ENCODE assay signal across 17 mouse cellular contexts in genomic region chr4:148169586-148169985, GRCm38 (mm10). TPM values are rescaled to one million over a fixed set of nuclear protein-coding genes. Genes with fewer than 3 reads are reported as not detected.
DNase-seq lines count a peak whose midpoint lies in the region; ATAC-seq and TF ChIP-seq lines count a peak whose summit lies in the region.
"Had no signal": no experiment of that assay in that cellular context is flagged by ENCODE, and none has a peak within 500 bp of the region (broad histone marks: within the 10 kb centered on the region; RNA-seq: fewer than 3 reads in every experiment).

No protein-coding gene starts in this region.

- H3K27ac ChIP-seq in kidney, embryonic 15.5 days = no peak overlapping the region
- H3K27ac ChIP-seq in limb, embryonic 10.5 days = no peak overlapping the region
- H3K27ac ChIP-seq: kidney, postnatal 0 days; macrophage had no signal

- H3K4me2 ChIP-seq in kidney, embryonic 15.5 days = 0 out of 2 replicates have a peak overlapping the region, but pooled peaks have one; percentile 3

- 25% methylated on average over 15 of the region's 15 CpGs for WGBS in kidney, embryonic 15.5 days
- 26% methylated on average over 15 of the region's 15 CpGs for WGBS in limb, embryonic 10.5 days

- no peaks in the 10 kb centered on the region for H3K9me3 ChIP-seq in kidney, embryonic 15.5 days (replicated peaks)
- no peaks in the 10 kb centered on the region for H3K9me3 ChIP-seq in E14TG2a.4 (ENCODE audit: low read length)
- H3K9me3 ChIP-seq in limb, embryonic 10.5 days (replicated peaks) = no peaks in the 10 kb centered on the region
- H3K9me3 ChIP-seq: G1E had no signal

- H3K9ac ChIP-seq in kidney, embryonic 15.5 days = no peak overlapping the region
- H3K9ac ChIP-seq: forebrain, postnatal 0 days had no signal

- H3K4me3 ChIP-seq in kidney, embryonic 15.5 days (replicated peaks) = no peak overlapping the region
- H3K4me3 ChIP-seq in E14TG2a.4 (replicated peaks; ENCODE audit: low read length) = peak overlapping the region; percentile 73
- peak overlapping the region; percentile 19; the same call in 1 of the 2 replicates for H3K4me3 ChIP-seq in limb, embryonic 10.5 days

- TF ChIP-seq CTCF in E14TG2a.4 (conservative IDR thresholded peaks at IDR 0.05; ENCODE audit: low read length) = no peak

- H3K36me3 ChIP-seq in kidney, embryonic 15.5 days = no peaks in the 10 kb centered on the region
- no peaks in the 10 kb centered on the region for H3K36me3 ChIP-seq in E14TG2a.4 (ENCODE audit: insufficient read depth, low read length)
- no peaks in the 10 kb centered on the region for H3K36me3 ChIP-seq in limb, embryonic 10.5 days
- H3K36me3 ChIP-seq: G1E had no signal

- H3K4me1 ChIP-seq in kidney, embryonic 15.5 days = peaks cover 27% of the 10 kb centered on the region
- H3K4me1 ChIP-seq in E14TG2a.4 (replicated peaks; ENCODE audit: low read depth, low read length) = peaks cover 59% of the 10 kb centered on the region
- peaks cover 31% of the 10 kb centered on the region for H3K4me1 ChIP-seq in limb, embryonic 10.5 days

- DNase-seq in cerebellum, adult 9-10 months = peak; percentile 21
- DNase-seq in cerebellum, adult 8-10 months = no peak
- no peak for DNase-seq in kidney, postnatal 36 days
- no peak for DNase-seq in limb, embryonic 10.5 days (ENCODE audit: low spot score)
- DNase-seq in layer of hippocampus, adult 8-10 months (ENCODE audit: low spot score in 2 of 2) = no peak
- no peak for DNase-seq in left cerebral cortex, postnatal 4 days
- DNase-seq: adrenal gland, postnatal 25 days; cerebellum, postnatal 36 days; forebrain, postnatal 0 days; gastrocnemius, postnatal 14 days; heart, postnatal 10 days; lung, adult 18-20 months had no signal

- intact Hi-C loops in left cerebral cortex, postnatal 4 days (cut with DNase I) = no loop called here

- peaks cover 92% of the 10 kb centered on the region for H3K27me3 ChIP-seq in kidney, embryonic 15.5 days
- peaks cover 50% of the 10 kb centered on the region for H3K27me3 ChIP-seq in E14TG2a.4 (ENCODE audit: insufficient read depth, low read length)
- peaks cover 97% of the 10 kb centered on the region for H3K27me3 ChIP-seq in limb, embryonic 10.5 days (ENCODE audit: low read depth, poor library complexity, severe bottlenecking)

- ATAC-seq in kidney, embryonic 15.5 days (replicated peaks; ENCODE audit: low FRiP score) = no peak
- ATAC-seq: forebrain, postnatal 0 days had no signal

RNA-seq across cellular contexts. Expression of gene Fbxo2, which starts 9.2 kb away (rescaled TPM):
- 1.7 and 2.1 TPM in 2 replicates for polyA plus RNA-seq in kidney, embryonic 15.5 days (2015; fragmentation: Nextera tagmentation; extraction: Ambion mirVana)
- 0.49 and 0.65 TPM in 2 replicates for polyA plus RNA-seq in limb, embryonic 10.5 days (2016; fragmentation: Nextera tagmentation; extraction: Ambion mirVana)
- total RNA-seq in layer of hippocampus, adult 8-10 months (2022) = 100 to 1,000 TPM; 112 to 133 (median 119) TPM
- total RNA-seq in left cerebral cortex, postnatal 4 days (2021) = 10 to 100 TPM; 10.7 to 13.4 TPM
- total RNA-seq: gastrocnemius, postnatal 14 days; heart, postnatal 10 days had no signal
- polyA plus RNA-seq: macrophage had no signal

RNA-seq across cellular contexts. Expression of gene Fbxo44, which starts 9.3 kb away (rescaled TPM):
- 11.8 and 13.6 TPM in 2 replicates for polyA plus RNA-seq in kidney, embryonic 15.5 days (2015; fragmentation: Nextera tagmentation; extraction: Ambion mirVana)
- 4.4 and 9.7 TPM in 2 replicates for polyA plus RNA-seq in limb, embryonic 10.5 days (2016; fragmentation: Nextera tagmentation; extraction: Ambion mirVana)
- 100 to 1,000 TPM; 136 to 157 (median 147) TPM for total RNA-seq in layer of hippocampus, adult 8-10 months (2022)
- total RNA-seq in left cerebral cortex, postnatal 4 days (2021) = 10 to 100 TPM; 56.2 to 66.9 TPM

RNA-seq across cellular contexts. Expression of gene Fbxo6, which starts 17.6 kb away (rescaled TPM):
- 15.5 and 19.9 TPM in 2 replicates for polyA plus RNA-seq in kidney, embryonic 15.5 days (2015; fragmentation: Nextera tagmentation; extraction: Ambion mirVana)
- polyA plus RNA-seq in limb, embryonic 10.5 days (2016; fragmentation: Nextera tagmentation; extraction: Ambion mirVana) = 9.0 and 11.1 TPM in 2 replicates
- 10 to 100 TPM; 29.4 to 34.0 (median 31.1) TPM for total RNA-seq in layer of hippocampus, adult 8-10 months (2022)
- 10 to 100 TPM; 21.2 to 21.8 TPM for total RNA-seq in left cerebral cortex, postnatal 4 days (2021)

RNA-seq across cellular contexts. Expression of gene Draxin, which starts 39.1 kb away (rescaled TPM):
- 0.46 and 0.62 TPM in 2 replicates for polyA plus RNA-seq in kidney, embryonic 15.5 days (2015; fragmentation: Nextera tagmentation; extraction: Ambion mirVana)
- 0.78 and 1.3 TPM in 2 replicates for polyA plus RNA-seq in limb, embryonic 10.5 days (2016; fragmentation: Nextera tagmentation; extraction: Ambion mirVana)
- total RNA-seq in layer of hippocampus, adult 8-10 months (2022) = under 1 TPM; 0.23 to 0.37 (median 0.26) TPM
- total RNA-seq in left cerebral cortex, postnatal 4 days (2021) = 10 to 100 TPM; 41.9 to 46.4 TPM
- total RNA-seq: heart, postnatal 10 days had no signal
- polyA plus RNA-seq: G1E, macrophage had no signal

RNA-seq across cellular contexts. Expression of gene Mad2l2, which starts 39.4 kb away (rescaled TPM):
- polyA plus RNA-seq in kidney, embryonic 15.5 days (2015; fragmentation: Nextera tagmentation; extraction: Ambion mirVana) = 65.5 and 69.8 TPM in 2 replicates
- 71.7 and 93.8 TPM in 2 replicates for polyA plus RNA-seq in limb, embryonic 10.5 days (2016; fragmentation: Nextera tagmentation; extraction: Ambion mirVana)
- 10 to 100 TPM; 12.5 to 17.7 (median 15.6) TPM for total RNA-seq in layer of hippocampus, adult 8-10 months (2022)
- 10 to 100 TPM; 53.0 to 55.4 TPM for total RNA-seq in left cerebral cortex, postnatal 4 days (2021)

Comparison
In these comparisons a context has a peak if more than half of its experiments do, and no peak if none do; other contexts are left out.
1. RNA of gene Fbxo2, which starts 9.2 kb away (total RNA-seq): 112 to 133 TPM in layer of hippocampus, adult 8-10 months; 10.7 to 13.4 TPM in left cerebral cortex, postnatal 4 days; every median in the first group is over 4 times any median in the second.